Mouse (Mus musculus) v-Abl transformed pro-B cells (cell line): Measurements from ENCODE around the gene Relb.
"Not testable (repeated sequence)": the region's sequence is repeated elsewhere in the genome, so short reads cannot be mapped to it uniquely, and the experiment has no call there.

Experiments used
- in situ Hi-C, 2 experiments: fragments of 400-800 bp; cut with MboI; formaldehyde crosslinking; loops; one replicate each; pipeline ENCODE4 v1.15.1; 2025; ENCODE audit not compliant: unreplicated experiment in 2 of 2

Relb gene

GRCm38 (mm10) chr7:19633197-19633596, 4.0 kb upstream of the Relb start:
- in situ Hi-C loops, result no loop called here

- in situ Hi-C loops, result no loop called here
Observed at GRCm38 (mm10) chr7:19632720-19633119, 3.5 kb upstream of the Relb start.

- in situ Hi-C loops, result no loop called here
Observed at GRCm38 (mm10) chr7:19632275-19632674, 3.0 kb upstream of the Relb start.

GRCm38 (mm10) chr7:19628536-19629360, 490 bp downstream of the Relb start:
- in situ Hi-C loops, result no loop called here

GRCm38 (mm10) chr7:19628192-19628535, 1.1 kb downstream of the Relb start:
- in situ Hi-C loops, result no loop called here

GRCm38 (mm10) chr7:19627721-19628120, 1.5 kb downstream of the Relb start:
- in situ Hi-C loops, result no loop called here

GRCm38 (mm10) chr7:19623433-19623832, 5.8 kb downstream of the Relb start:
- in situ Hi-C loops, result no loop called here

- in situ Hi-C loops, result no loop called here
Observed at GRCm38 (mm10) chr7:19622241-19622640, 7.0 kb downstream of the Relb start.

- in situ Hi-C loops, result no loop called here
Observed at GRCm38 (mm10) chr7:19620811-19621210, 8.4 kb downstream of the Relb start.

GRCm38 (mm10) chr7:19619004-19619801, 10.0 kb downstream of the Relb start:
- in situ Hi-C loops, result loop anchor here in 1 of 2 experiments (10.0 kb wide), 1 partner anchor 114 kb away; the partner anchor contains the start of genes Bloc1s3 and Trappc6a

GRCm38 (mm10) chr7:19615036-19615577, 14.1 kb downstream of the Relb start:
- in situ Hi-C loops, result loop anchor here in 1 of 2 experiments (10.0 kb wide), 1 partner anchor 110 kb away; the partner anchor contains the start of genes Bloc1s3 and Trappc6a

- in situ Hi-C loops, result loop anchor here in 1 of 2 experiments (10.0 kb wide), 1 partner anchor 106 kb away; the partner anchor contains the start of genes Bloc1s3 and Trappc6a
Observed at GRCm38 (mm10) chr7:19610969-19611368, 18.3 kb downstream of the Relb start.

GRCm38 (mm10) chr7:19609641-19610332, 19.5 kb downstream of the Relb start:
- in situ Hi-C loops, result loop anchor here in 1 of 2 experiments (10.0 kb wide), 1 partner anchor 105 kb away; the partner anchor contains the start of genes Bloc1s3 and Trappc6a

- in situ Hi-C loops, result no loop called here
Observed at GRCm38 (mm10) chr7:19607291-19607690, 21.9 kb downstream of the Relb start.

- in situ Hi-C loops, result not testable (repeated sequence)
Observed at GRCm38 (mm10) chr7:19604606-19605214, 24.5 kb downstream of the Relb start.

GRCm38 (mm10) chr7:19603849-19604605, 25.2 kb downstream of the Relb start, which contains the start of gene Clasrp:
Gene Clasrp, minus strand, starts transcription at chr7:19604486.
- in situ Hi-C loops, result no loop called here

GRCm38 (mm10) chr7:19603055-19603454, 26.2 kb downstream of the Relb start:
- in situ Hi-C loops, result no loop called here

- in situ Hi-C loops, result no loop called here
Observed at GRCm38 (mm10) chr7:19600562-19600961, 28.7 kb downstream of the Relb start.
